Mouse (Mus musculus) liver, embryonic 16.5 days (tissue): Measurements from ENCODE around the gene Rgs10. TPM values are rescaled to one million over a fixed set of nuclear protein-coding genes. Genes with fewer than 3 reads are reported as not detected.

ENCODE experiments used
- ATAC-seq: fragments of 200-750 bp; cut with Nextera tagmentation; 2 replicates; pipeline ENCODE4 v1.8.0; 2017; ENCODE audit warnings: low read depth, mild to moderate bottlenecking, moderate number of reproducible peaks, moderate library complexity
- H3K27ac ChIP-seq: fragments of 300-500 bp; sonication (generic); 2 replicates; pipeline ENCODE4 v1.5.1; 2014; ENCODE audit warnings: mild to moderate bottlenecking, low read length
- H3K27me3 ChIP-seq: fragments of 300-500 bp; sonication (generic); 2 replicates; pipeline ENCODE4 v1.6.1; 2014; ENCODE audit warnings: low read depth, low read length, mixed read lengths; ENCODE audit not compliant: control insufficient read depth, insufficient read depth
- H3K36me3 ChIP-seq: fragments of 300-500 bp; sonication (generic); 2 replicates; pipeline ENCODE4 v1.6.1; 2014; ENCODE audit warnings: mild to moderate bottlenecking; ENCODE audit not compliant: control insufficient read depth, insufficient read depth
- H3K4me1 ChIP-seq: fragments of 300-500 bp; sonication (generic); 2 replicates; pipeline ENCODE4 v1.6.1; 2014; ENCODE audit warnings: low read depth, low read length, mixed read lengths; ENCODE audit not compliant: control insufficient read depth
- H3K4me2 ChIP-seq: fragments of 300-500 bp; sonication (generic); 2 replicates; pipeline ENCODE4 v1.6.1; 2014; ENCODE audit warnings: low read depth, low read length, mixed read lengths
- H3K4me3 ChIP-seq: fragments of 300-500 bp; sonication (generic); 2 replicates; pipeline ENCODE4 v1.5.1; 2014; ENCODE audit warnings: low read depth, mild to moderate bottlenecking, low read length
- H3K9ac ChIP-seq: fragments of 300-500 bp; sonication (generic); 2 replicates; pipeline ENCODE4 v1.6.1; 2014; ENCODE audit warnings: low read depth, low read length
- H3K9me3 ChIP-seq: fragments of 300-500 bp; sonication (generic); replicated peaks from 2 replicates; pipeline ENCODE4 v1.6.1; 2016; ENCODE audit warnings: low read length; ENCODE audit not compliant: control insufficient read depth
- whole genome bisulfite sequencing: fragments of 180-500 bp; shearing (Covaris S2); extraction: QIAGEN DNeasy Blood & Tissue Kit; methylation state at CpG from one replicate; pipeline ENCODE4 v1.1.7; 2014; ENCODE audit not compliant: insufficient replicate concordance; 5-methylcytosine and 5-hydroxymethylcytosine counted together
- polyA plus RNA-seq: library from polyadenylated mRNA; unstranded; fragments of >200 nt; fragmentation: Nextera tagmentation; extraction: Ambion mirVana; gene quantifications from 2 replicates; pipeline ENCODE4 v1.2.1, GENCODE M21; 2015

Gene Rgs10
- polyA plus RNA-seq, 1 experiment from 2014 or later, result 27.6 TPM

- H3K9ac ChIP-seq, result no peak overlapping the region
- H3K36me3 ChIP-seq, result peaks cover 6% of the 10 kb centered on the region
- H3K9me3 ChIP-seq, result no peaks in the 10 kb centered on the region
- H3K4me3 ChIP-seq, result no peak overlapping the region
- ATAC-seq, result no peak
- no peaks in the 10 kb centered on the region for H3K27me3 ChIP-seq
- no peak overlapping the region for H3K27ac ChIP-seq
- H3K4me2 ChIP-seq, result no peak overlapping the region
- H3K4me1 ChIP-seq, result no peaks in the 10 kb centered on the region
- 53% methylated on average over 8 of the region's 8 CpGs for WGBS
Measured at GRCm38 (mm10) chr7:128373751-128374150, 44.8 kb downstream of the Rgs10 start.

GRCm38 (mm10) chr7:128372331-128372730, 46.2 kb downstream of the Rgs10 start:
- Histone ChIP-seq H3K9me3 (no peaks in the 10 kb centered on the region), H3K27ac (no peak overlapping the region), H3K4me2 (no peak overlapping the region), H3K27me3 (no peaks in the 10 kb centered on the region), H3K36me3 (peaks cover 6% of the 10 kb centered on the region), H3K4me1 (no peaks in the 10 kb centered on the region), H3K9ac (no peak overlapping the region), H3K4me3 (no peak overlapping the region)
- 44% methylated on average over 3 of the region's 3 CpGs for WGBS
- no peak for ATAC-seq

GRCm38 (mm10) chr7:128369366-128369765, 49.2 kb downstream of the Rgs10 start:
- H3K4me2 ChIP-seq, result no peak overlapping the region
- H3K9me3 ChIP-seq, result no peaks in the 10 kb centered on the region
- 52% methylated on average over 12 of the region's 12 CpGs for WGBS
- no peaks in the 10 kb centered on the region for H3K27me3 ChIP-seq
- H3K4me3 ChIP-seq, result no peak overlapping the region
- no peaks in the 10 kb centered on the region for H3K4me1 ChIP-seq
- peaks cover 6% of the 10 kb centered on the region for H3K36me3 ChIP-seq
- H3K27ac ChIP-seq, result no peak overlapping the region
- ATAC-seq, result no peak
- no peak overlapping the region for H3K9ac ChIP-seq

- H3K27ac ChIP-seq, result no peak overlapping the region
Measured at GRCm38 (mm10) chr7:128368828-128369227, 49.7 kb downstream of the Rgs10 start.

GRCm38 (mm10) chr7:128366654-128367053, 51.9 kb downstream of the Rgs10 start:
- H3K27ac ChIP-seq, result no peak overlapping the region
- WGBS, result 60% methylated on average over 11 of the region's 11 CpGs
- H3K27me3 ChIP-seq, result no peaks in the 10 kb centered on the region
- no peak overlapping the region for H3K4me2 ChIP-seq
- no peak overlapping the region for H3K9ac ChIP-seq
- H3K4me3 ChIP-seq, result no peak overlapping the region
- no peaks in the 10 kb centered on the region for H3K9me3 ChIP-seq
- ATAC-seq, result no peak
- H3K4me1 ChIP-seq, result no peaks in the 10 kb centered on the region
- no peaks in the 10 kb centered on the region for H3K36me3 ChIP-seq

More at GRCm38 (mm10) chr7:128368828-128369227, 49.7 kb downstream of the Rgs10 start:
- WGBS, result 72% methylated on average over 6 of the region's 6 CpGs
- Histone ChIP-seq H3K4me3 (no peak overlapping the region), H3K9ac (no peak overlapping the region), H3K27me3 (no peaks in the 10 kb centered on the region), H3K9me3 (no peaks in the 10 kb centered on the region), H3K4me2 (no peak overlapping the region), H3K36me3 (peaks cover 6% of the 10 kb centered on the region), H3K4me1 (no peaks in the 10 kb centered on the region)
- ATAC-seq, result no peak

- no peak for ATAC-seq
- no peaks in the 10 kb centered on the region for H3K36me3 ChIP-seq
Measured at GRCm38 (mm10) chr7:128365096-128365715, 53.4 kb downstream of the Rgs10 start.

GRCm38 (mm10) chr7:128364526-128364925, 54.0 kb downstream of the Rgs10 start:
- H3K27ac ChIP-seq, result no peak overlapping the region
- no peak overlapping the region for H3K4me2 ChIP-seq
- no peaks in the 10 kb centered on the region for H3K36me3 ChIP-seq
- H3K4me1 ChIP-seq, result no peaks in the 10 kb centered on the region
- WGBS, result 62% methylated on average over 11 of the region's 11 CpGs
- no peak for ATAC-seq
- H3K9me3 ChIP-seq, result no peaks in the 10 kb centered on the region
- no peak overlapping the region for H3K4me3 ChIP-seq
- no peaks in the 10 kb centered on the region for H3K27me3 ChIP-seq
- H3K9ac ChIP-seq, result no peak overlapping the region

More at GRCm38 (mm10) chr7:128365096-128365715, 53.4 kb downstream of the Rgs10 start:
- Histone ChIP-seq H3K9me3 (no peaks in the 10 kb centered on the region), H3K27ac (no peak overlapping the region), H3K4me3 (no peak overlapping the region), H3K4me2 (no peak overlapping the region), H3K9ac (no peak overlapping the region), H3K4me1 (no peaks in the 10 kb centered on the region), H3K27me3 (no peaks in the 10 kb centered on the region)
- WGBS, result 44% methylated on average over 4 of the region's 4 CpGs

- 64% methylated on average over 10 of the region's 10 CpGs for WGBS
- ATAC-seq, result no peak
Measured at GRCm38 (mm10) chr7:128363806-128364205, 54.8 kb downstream of the Rgs10 start.

GRCm38 (mm10) chr7:128362916-128363315, 55.6 kb downstream of the Rgs10 start:
- no peak for ATAC-seq
- Histone ChIP-seq H3K4me3 (no peak overlapping the region), H3K27me3 (no peaks in the 10 kb centered on the region), H3K27ac (no peak overlapping the region), H3K9ac (no peak overlapping the region), H3K4me2 (no peak overlapping the region), H3K36me3 (no peaks in the 10 kb centered on the region), H3K9me3 (no peaks in the 10 kb centered on the region), H3K4me1 (no peaks in the 10 kb centered on the region)
- 70% methylated on average over 4 of the region's 4 CpGs for WGBS

More at GRCm38 (mm10) chr7:128363806-128364205, 54.8 kb downstream of the Rgs10 start:
- no peak overlapping the region for H3K9ac ChIP-seq
- no peaks in the 10 kb centered on the region for H3K9me3 ChIP-seq
- no peak overlapping the region for H3K27ac ChIP-seq
- H3K4me2 ChIP-seq, result no peak overlapping the region
- H3K4me3 ChIP-seq, result no peak overlapping the region
- H3K27me3 ChIP-seq, result no peaks in the 10 kb centered on the region
- H3K36me3 ChIP-seq, result no peaks in the 10 kb centered on the region
- H3K4me1 ChIP-seq, result no peaks in the 10 kb centered on the region
